Mouse (Mus musculus): ENCODE measurements around the gene Trpc2.

DNA sequence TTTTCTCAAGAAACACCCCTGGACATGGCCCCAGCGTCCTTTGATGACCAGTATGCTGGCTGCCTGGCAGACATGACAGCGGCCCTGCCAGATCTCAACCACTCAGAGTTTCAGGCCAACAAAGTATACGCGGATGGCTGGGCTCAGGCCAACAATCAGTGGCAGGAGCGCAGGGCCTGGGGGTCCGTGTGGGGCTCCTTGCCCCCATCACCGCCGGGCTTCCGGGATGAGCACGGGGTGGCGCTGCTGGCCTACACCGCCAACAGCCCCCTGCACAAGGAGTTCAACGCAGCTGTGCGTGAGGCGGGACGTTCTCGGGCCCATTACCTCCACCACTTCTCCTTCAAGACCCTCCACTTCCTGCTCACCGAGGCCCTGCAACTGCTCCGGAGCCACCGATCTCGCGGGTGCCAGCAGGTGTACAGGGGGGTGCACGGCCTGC lies 23.8 kb downstream of the Trpc2 start:
- TF ChIP-seq EP300 (IDR thresholded peaks at IDR 0.05; ENCODE audit: insufficient read depth, low read depth, low read length): no peak
- peak; percentile 45 for TF ChIP-seq CTCF (IDR thresholded peaks at IDR 0.05; ENCODE audit: low read depth, low read length)
- no peak for TF ChIP-seq POLR2A (IDR thresholded peaks at IDR 0.05; ENCODE audit: insufficient read depth, low read length)
